Mouse (Mus musculus): Measurements from ENCODE around the gene Rimklb. TPM values are rescaled to one million over a fixed set of nuclear protein-coding genes. Genes with fewer than 3 reads are reported as not detected.

Gene Rimklb
- polyA plus RNA-seq, 1 experiment from 2014 or later, result not detected

DNA sequence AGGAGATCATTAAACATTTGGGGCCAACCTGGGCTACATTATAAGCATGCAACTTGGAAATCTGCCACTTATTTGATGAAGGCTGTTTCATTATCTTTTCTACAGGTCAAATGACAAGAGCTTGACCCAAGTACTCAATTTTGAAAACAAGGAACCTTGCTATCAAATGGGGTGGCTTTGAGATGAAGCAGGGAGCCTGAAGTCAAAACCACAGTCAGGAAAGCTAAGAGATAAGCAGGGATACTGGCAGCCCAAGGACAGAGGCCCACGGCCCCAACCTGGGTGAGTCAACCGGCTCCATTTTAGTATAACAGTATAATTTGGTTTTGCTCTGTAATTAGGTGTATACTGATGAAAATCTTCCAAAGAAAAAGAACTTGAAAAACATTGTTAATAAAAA, 28.3 kb downstream of the Rimklb start:
- no peak for ATAC-seq
- H3K27me3 ChIP-seq, result peaks cover 15% of the 10 kb centered on the region
- in situ Hi-C loops (cut with MboI; ENCODE audit: low pct_unique_long_range_greater_than_20kb), result no loop called here
- DNase-seq (ENCODE audit: low read depth, low spot score), result no peak
- CTCF ChIA-PET, result no interaction called here
- no peak for TF ChIP-seq CTCF (IDR thresholded peaks at IDR 0.05)
- POLR2A ChIA-PET, result interaction anchor here (0.5 kb wide), 1 partner anchor 871 kb away, joined by 3 read pairs; no protein-coding TSS in a partner anchor

DNA sequence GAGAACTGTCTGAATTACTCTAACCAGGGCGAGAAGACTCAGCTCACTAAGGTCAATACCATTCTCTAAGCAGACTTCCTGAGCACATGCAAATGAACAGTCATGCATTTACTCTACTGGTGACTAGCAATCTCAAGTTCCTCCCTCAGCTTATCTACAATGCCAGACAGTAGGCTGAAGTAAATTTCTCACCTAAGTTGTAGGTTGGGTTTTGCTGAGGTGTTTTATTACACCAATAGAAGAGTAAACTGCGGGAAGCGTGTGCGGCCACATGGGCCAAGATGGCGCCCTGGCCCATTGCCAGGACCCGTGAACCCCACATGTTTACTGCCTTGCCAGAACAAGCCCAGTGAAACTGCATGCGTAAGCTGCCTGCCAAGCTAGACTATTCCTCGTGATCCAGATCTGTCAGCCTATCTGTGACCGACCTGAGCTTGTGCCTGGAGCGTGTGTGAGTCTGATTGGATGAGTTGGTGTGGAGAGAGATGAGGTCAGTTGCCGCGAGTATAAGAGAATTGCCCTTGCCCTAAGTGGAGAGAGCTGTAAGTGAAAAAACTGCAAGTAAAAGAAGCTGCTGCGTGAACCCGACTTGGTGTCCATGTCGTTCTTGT, 29.4 kb downstream of the Rimklb start:
- H3K27me3 ChIP-seq, result peaks cover 15% of the 10 kb centered on the region
- DNase-seq (ENCODE audit: low read depth, low spot score) (no peak), ATAC-seq (no peak)
- in situ Hi-C loops (cut with MboI; ENCODE audit: low pct_unique_long_range_greater_than_20kb), result no loop called here
- CTCF ChIA-PET, result no interaction called here
- POLR2A ChIA-PET, result no interaction called here
- no peak for TF ChIP-seq CTCF (IDR thresholded peaks at IDR 0.05)

DNA sequence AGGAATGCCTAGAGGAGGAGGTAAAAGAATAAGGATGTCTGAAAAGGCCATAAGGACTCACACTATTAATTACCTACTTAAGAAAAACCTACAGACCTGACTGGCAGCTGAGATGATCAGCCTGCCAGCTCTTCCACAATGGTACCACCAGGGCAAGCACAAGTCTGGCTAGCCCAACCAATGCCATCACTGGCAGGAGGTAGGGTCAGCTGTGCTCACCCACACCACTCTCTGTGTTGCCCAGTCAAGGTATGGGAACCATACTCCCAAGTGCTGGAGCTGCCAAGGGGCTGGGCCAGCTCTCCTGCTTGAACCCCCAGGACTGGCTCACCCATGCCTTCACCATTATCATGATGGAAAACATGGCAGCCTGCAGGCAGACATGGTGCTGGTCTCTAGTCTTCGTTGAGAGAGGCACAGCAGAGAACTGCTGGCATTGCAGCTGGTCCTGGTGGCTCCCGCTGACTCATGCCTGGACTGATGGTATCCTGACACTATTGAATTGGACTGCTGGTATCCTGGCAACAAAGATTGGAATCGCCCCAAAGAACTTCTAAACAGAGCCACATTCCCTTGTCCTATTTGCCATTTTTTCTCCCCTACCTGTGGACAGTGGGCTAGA, 32.4 kb downstream of the Rimklb start:
- DNase-seq (ENCODE audit: low read depth, low spot score) (no peak), ATAC-seq (no peak)
- H3K27me3 ChIP-seq, result peaks cover 10% of the 10 kb centered on the region
- in situ Hi-C loops (cut with MboI; ENCODE audit: low pct_unique_long_range_greater_than_20kb), result no loop called here
- TF ChIP-seq CTCF (IDR thresholded peaks at IDR 0.05), result no peak
- ChIA-PET POLR2A (no interaction called here), CTCF (no interaction called here)

DNA sequence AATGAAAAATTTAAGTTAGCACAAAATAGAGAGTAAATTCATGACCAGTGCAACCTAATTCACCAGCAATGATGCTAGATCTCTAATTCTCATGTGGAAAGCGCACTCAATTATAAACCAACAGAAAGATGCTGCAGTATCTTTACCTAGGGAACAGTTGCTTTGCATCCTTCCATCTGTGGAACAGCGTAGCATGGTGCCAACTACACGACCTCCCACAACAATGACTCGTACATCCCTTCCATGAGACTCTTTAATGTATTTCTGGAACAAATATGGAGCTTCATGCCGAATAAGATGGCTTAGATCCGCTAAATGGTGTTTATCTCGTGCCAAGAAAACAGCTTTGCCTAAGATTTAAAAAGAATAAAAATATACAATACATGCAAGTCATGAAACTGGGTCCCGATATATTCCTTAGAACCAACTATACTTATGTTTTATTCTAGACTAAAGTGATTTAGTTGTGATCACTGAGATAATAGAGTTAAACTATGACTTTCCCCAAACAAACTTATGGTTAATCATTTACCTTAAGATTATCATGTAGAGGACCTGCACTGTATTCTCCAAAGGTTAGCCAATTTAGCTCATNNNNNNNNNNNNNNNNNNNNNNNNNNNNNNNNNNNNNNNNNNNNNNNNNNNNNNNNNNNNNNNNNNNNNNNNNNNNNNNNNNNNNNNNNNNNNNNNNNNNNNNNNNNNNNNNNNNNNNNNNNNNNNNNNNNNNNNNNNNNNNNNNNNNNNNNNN, 39.4 kb downstream of the Rimklb start:
- DNase-seq (ENCODE audit: low read depth, low spot score), result no peak
- ATAC-seq, result no peak
- no peak for TF ChIP-seq CTCF (IDR thresholded peaks at IDR 0.05)
- in situ Hi-C loops (cut with MboI; ENCODE audit: low pct_unique_long_range_greater_than_20kb), result no loop called here
- peaks cover 28% of the 10 kb centered on the region for H3K27me3 ChIP-seq
- ChIA-PET CTCF (no interaction called here), POLR2A (no interaction called here)

DNA sequence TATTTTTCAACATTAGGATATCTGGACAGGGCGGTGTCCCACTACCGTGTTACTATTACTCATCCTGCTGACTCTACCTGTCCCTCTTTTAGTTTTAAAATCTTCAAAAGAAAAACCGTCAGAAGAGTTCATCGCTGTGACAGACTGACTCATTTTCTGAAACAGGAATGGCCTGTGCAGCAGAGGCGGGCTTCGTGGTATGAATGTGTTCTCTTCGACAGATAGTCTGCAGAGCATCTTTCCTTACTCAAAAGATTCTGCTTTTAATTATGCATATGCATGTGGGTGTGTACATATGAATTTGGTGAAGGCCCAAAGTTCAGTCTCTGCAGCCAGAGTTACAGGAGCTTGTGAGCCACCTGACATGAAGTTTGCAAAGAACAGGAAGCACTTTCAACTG, 50.7 kb downstream of the Rimklb start:
- DNase-seq (ENCODE audit: low read depth, low spot score) (no peak), ATAC-seq (no peak)
- H3K27me3 ChIP-seq, result peaks cover 49% of the 10 kb centered on the region
- POLR2A ChIA-PET, result no interaction called here
- CTCF ChIA-PET, result no interaction called here
- in situ Hi-C loops (cut with MboI; ENCODE audit: low pct_unique_long_range_greater_than_20kb), result no loop called here
- no peak for TF ChIP-seq CTCF (IDR thresholded peaks at IDR 0.05)

DNA sequence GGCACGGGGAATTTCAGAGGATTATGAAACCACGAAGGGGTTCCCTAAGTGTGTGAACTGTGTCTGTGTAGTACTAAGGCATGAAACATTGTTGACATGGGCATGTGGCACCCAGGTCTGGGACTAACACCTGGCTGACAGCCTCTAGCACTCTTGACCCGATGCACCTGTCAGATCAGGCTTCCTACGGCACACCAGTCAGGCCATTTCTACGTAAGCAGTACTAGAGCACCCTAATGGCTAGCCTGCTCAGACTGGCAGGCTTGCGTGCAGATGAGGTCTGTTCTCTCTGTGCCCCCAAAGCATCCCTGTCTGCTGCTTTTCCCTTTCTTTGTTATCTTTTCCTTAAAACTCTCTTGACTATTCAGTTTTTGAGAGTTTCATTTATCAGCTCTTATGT, 53.3 kb downstream of the Rimklb start:
- ChIA-PET POLR2A (no interaction called here), CTCF (no interaction called here)
- DNase-seq (ENCODE audit: low read depth, low spot score), result no peak
- no peak for TF ChIP-seq CTCF (IDR thresholded peaks at IDR 0.05)
- peaks cover 39% of the 10 kb centered on the region for H3K27me3 ChIP-seq
- in situ Hi-C loops (cut with MboI; ENCODE audit: low pct_unique_long_range_greater_than_20kb), result no loop called here
- no peak for ATAC-seq

DNA sequence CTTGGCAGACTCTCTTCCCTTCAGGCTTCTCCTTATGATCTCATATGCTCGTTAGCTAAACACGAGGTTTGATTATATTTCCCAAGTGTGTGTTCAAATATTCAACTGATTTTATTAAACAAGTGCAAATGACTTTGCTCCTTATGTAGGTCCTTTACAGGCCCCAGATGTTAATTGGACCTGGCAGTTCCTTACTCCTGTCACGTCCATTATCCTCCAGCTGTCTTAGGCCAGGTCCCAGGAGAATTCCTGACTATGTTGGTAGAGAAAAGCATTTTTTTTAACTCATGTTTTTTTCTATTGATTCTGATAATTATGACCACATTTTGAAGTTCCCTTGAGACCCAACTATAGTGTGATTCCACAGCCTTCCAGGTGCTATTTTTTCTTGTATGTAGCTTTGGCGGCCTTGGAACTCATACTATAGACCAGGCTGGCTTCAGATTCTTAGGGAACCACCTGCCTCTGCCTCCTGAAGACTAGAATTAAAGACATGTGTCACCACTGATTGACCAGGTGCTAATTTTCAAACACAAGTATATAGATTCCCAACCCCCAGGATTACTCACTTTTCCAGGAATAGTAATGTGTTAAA, 57.8 kb downstream of the Rimklb start:
- no peak for DNase-seq (ENCODE audit: low read depth, low spot score)
- in situ Hi-C loops (cut with MboI; ENCODE audit: low pct_unique_long_range_greater_than_20kb), result no loop called here
- ChIA-PET CTCF (no interaction called here), POLR2A (no interaction called here)
- H3K27me3 ChIP-seq, result peaks cover 33% of the 10 kb centered on the region
- no peak for TF ChIP-seq CTCF (IDR thresholded peaks at IDR 0.05)
- ATAC-seq, result no peak

DNA sequence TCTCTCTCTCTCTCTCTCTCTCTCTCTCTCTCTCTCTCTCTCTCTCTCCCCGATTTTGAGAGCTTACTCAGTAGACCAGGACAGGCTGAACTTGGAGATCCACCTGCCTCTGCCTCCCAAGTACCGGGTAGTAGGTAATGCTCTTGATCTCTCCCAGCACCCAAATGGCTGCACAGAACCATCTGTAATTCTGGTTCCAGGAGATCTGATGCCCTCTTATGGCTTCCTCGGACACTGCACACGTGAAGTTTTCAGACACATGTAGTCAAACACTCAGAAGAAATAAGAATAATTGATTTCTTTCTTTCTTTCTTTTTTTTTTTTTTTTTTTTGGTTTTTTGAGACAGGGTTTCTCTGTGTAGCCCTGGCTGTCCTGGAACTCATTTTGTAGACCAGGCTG, 59.3 kb downstream of the Rimklb start:
- DNase-seq (ENCODE audit: low read depth, low spot score) (no peak), ATAC-seq (no peak)
- ChIA-PET POLR2A (no interaction called here), CTCF (no interaction called here)
- H3K27me3 ChIP-seq, result peaks cover 33% of the 10 kb centered on the region
- TF ChIP-seq CTCF (IDR thresholded peaks at IDR 0.05), result no peak
- in situ Hi-C loops (cut with MboI; ENCODE audit: low pct_unique_long_range_greater_than_20kb), result no loop called here

DNA sequence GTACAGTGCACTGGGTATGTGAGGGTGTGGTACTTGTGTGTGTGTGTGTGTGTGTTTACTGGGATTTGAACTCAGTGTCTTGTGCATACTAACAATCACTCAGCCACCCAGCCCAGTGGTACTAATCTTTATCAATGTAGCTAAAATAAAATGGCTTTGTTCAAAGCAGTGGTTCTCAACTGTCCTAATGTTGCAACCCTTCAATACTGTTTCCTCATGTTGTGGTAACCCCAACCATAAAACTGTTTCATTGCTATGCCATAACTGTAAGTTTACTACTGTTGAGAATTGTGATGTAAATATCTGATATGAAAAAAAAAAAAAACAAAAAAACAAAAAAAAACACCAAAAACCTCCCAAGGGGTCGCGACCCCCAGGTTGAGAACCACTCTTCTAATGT, 63.3 kb downstream of the Rimklb start:
- POLR2A ChIA-PET, result no interaction called here
- CTCF ChIA-PET, result no interaction called here
- ATAC-seq, result no peak
- DNase-seq (ENCODE audit: low read depth, low spot score), result no peak
- no peak for TF ChIP-seq CTCF (IDR thresholded peaks at IDR 0.05)
- in situ Hi-C loops (cut with MboI; ENCODE audit: low pct_unique_long_range_greater_than_20kb), result no loop called here
- peaks cover 17% of the 10 kb centered on the region for H3K27me3 ChIP-seq

DNA sequence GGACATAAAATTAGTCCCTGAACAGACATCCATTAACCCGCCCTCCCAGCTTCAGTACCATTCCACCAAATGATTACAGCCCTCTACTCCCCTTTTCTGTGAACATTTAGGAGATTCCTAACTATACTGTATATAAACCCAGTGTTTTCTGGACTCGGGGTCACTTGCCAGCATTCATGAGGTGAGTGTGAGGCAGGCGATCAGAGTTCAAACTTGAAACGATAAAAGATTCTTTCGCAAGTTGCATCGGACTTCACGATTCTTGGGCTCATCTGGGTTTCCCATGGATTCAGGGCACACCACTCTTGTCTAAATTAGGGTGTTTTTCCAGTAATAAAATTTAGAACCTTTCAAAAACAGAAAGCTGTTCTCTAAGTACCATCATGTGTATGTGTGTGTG, 71.1 kb downstream of the Rimklb start:
- TF ChIP-seq CTCF (IDR thresholded peaks at IDR 0.05), result no peak
- DNase-seq (ENCODE audit: low read depth, low spot score) (no peak), ATAC-seq (no peak)
- ChIA-PET CTCF (no interaction called here), POLR2A (interaction anchor here (0.6 kb wide), 1 partner anchor 56 kb away, joined by 3 read pairs; no protein-coding TSS in a partner anchor)
- in situ Hi-C loops (cut with MboI; ENCODE audit: low pct_unique_long_range_greater_than_20kb), result no loop called here
- H3K27me3 ChIP-seq, result peaks cover 20% of the 10 kb centered on the region

DNA sequence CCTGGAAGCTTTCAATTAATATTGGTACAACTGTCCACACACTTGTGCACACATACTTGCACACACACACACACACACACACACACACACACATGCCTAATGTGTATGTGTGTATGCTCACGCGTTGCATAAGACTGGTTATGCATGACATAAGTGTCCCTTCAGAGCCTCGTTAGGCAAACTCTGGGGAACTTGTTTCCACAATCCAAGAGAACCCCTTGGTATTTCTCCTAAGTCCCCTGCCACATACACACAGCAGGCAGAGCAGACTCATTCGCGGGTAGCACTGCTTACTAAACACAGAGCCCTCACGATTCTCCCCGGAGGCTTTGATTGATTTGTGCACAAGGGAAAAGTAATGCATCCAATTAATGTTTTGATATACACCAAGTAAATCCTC, 81.5 kb downstream of the Rimklb start:
- no peak for TF ChIP-seq CTCF (IDR thresholded peaks at IDR 0.05)
- POLR2A ChIA-PET, result no interaction called here
- in situ Hi-C loops (cut with MboI; ENCODE audit: low pct_unique_long_range_greater_than_20kb), result no loop called here

More for the DNA sequence above, 81.5 kb downstream of the Rimklb start:
- CTCF ChIA-PET, result no interaction called here
- ATAC-seq, result no peak
- peaks cover 4% of the 10 kb centered on the region for H3K27me3 ChIP-seq
- no peak for DNase-seq (ENCODE audit: low read depth, low spot score)
